Mouse (Mus musculus): ENCODE measurements at regions not wholly inside any gene's neighbourhood (a gene's known extent, or its start where the extent isn't known, plus 50 kb on each side); places are given as distances from the start of the nearest gene placed in this dataset.

DNA sequence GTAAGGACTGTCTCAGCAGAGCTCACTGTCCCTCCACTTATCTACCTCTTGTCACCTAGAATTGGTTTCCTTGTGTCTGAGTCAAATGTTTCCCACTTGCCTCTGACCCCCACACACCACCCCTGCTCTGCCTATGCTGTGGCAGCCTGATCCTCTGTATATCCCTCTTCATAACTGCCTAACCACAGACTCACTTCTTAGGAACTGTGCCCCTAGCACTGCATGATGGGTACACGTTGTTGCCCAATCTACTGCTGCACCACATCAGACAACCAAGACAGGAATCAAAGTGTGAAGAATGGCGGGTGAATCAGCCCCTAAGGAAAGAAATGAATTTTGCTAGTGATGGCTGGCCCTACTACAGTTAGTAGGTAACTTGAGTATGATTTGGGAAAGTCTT, 167.4 kb downstream of the B3gnt2 start:
- DNase-seq = no peak

DNA sequence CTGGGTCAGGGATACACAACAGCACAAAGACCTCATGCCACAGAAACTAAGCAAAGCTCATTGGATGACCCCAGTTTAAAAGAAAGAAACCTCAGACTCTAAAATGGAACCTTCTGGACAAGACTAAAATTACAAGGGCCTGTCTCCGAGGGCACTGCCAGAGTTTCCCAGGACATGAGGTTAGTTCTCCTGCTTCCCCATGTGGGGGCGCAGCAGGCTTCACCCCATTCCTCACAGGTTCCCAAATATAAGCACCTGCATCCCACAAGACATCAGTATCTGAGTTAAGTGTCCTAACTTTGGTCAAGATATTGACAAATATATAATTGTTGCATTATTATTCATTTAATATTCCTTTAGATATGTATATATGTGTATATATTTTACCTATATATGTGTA, 166.8 kb downstream of the B3gnt2 start:
- no peak for DNase-seq

DNA sequence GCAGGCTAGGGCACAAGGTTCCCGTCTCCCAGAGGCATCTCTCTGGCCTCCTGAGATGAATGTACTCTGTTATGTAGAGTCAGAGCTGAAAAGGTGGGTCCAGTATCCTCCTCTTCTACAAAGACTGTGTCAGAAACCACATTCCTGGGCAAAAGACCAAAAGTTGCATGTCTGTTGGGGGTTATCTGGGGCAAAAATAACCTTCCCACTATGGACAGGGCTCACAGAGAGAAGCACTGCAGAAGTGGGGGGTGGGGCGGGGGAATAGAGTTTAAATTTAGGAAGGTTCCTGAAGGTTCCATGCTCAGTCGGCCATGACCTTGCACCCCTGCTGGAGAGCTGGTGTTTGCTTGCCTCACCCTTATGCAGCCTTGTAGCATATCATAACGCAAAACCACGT, 165.9 kb downstream of the B3gnt2 start:
- DNase-seq = peak; percentile 47

DNA sequence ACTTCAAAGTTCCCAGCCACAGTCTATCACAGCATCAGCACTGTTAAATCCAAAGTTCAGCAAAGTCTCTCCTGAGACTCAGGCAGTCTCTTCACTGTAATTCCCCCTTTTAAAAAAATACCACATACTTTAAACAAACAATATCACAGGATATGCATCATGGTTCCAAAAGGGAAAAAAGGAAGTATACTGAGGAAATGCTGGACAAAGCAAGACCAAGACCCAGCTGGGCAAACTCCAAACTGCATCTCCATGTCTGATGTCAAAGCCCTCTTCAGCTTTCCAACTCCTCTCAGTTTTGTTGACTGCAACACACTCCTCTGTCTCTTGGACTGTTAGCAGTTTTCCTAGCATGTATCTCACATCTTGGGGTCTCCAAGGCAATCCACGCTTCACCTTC, 165.5 kb downstream of the B3gnt2 start:
- no peak for DNase-seq

DNA sequence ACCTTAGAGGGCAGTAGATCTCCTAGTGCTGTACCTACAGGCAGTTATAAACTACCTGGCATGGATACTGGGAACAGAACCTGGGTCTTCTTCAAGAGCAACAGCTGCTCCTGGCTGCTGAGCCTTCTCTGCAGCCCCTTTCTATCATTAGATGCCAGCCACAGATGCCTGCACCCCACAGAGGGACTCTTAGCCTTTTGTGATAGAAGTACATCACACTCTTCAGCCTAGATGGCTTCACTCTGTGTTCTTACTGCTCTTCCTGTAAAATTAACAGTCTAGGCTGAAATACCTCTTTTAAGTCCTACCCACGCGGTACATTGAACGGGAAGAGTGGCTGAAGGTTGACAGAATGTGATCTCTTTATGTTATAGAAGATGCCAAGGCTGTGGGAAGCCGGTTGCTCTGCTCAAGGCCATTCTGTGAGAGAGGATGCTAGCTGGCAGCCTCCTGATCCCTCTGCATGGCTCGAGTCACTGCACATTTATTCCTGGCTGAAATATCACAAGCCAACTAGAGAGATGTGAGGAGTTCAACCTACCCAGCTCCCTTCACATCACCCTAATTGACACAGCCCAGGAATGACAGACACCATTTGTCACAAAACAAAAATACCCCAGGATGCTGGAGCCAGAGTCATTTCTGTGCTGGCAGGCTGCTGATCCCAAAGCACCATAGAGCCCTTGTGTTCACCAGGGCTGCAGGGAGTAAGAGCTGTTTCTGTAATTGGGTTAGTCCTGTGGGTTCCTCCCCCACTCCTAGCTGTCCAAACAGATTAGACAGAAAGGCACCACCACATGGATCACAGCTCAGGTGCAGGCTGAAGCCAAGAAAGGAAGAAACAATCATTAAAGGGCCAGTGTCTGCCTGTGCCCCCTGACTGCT, 162.5 kb downstream of the B3gnt2 start:
- peak; percentile 20 for DNase-seq

DNA sequence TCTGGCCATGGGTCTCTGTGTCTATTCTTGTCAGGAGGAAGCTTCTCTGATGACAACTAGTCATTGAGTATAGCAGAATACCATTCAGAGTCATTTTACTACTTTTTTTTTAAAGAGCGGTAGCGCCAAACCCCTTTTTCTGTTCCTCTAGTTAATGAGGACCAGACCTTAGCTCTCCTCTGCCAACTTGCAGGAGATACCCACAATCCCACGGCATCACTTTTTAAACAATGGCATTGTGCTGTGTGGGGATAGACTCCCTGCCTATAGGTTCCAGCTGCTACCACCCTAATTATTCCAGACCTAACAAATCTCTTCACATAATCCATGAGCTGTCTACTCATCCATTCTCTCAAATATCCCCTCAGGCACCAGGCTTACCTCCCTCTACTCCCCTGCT, 154.7 kb downstream of the B3gnt2 start:
- no peak for DNase-seq

Measured in adrenal gland, postnatal 14 days (tissue).